Mouse (Mus musculus): Measurements from ENCODE around the gene Abhd16b.

Abhd16b gene

DNA sequence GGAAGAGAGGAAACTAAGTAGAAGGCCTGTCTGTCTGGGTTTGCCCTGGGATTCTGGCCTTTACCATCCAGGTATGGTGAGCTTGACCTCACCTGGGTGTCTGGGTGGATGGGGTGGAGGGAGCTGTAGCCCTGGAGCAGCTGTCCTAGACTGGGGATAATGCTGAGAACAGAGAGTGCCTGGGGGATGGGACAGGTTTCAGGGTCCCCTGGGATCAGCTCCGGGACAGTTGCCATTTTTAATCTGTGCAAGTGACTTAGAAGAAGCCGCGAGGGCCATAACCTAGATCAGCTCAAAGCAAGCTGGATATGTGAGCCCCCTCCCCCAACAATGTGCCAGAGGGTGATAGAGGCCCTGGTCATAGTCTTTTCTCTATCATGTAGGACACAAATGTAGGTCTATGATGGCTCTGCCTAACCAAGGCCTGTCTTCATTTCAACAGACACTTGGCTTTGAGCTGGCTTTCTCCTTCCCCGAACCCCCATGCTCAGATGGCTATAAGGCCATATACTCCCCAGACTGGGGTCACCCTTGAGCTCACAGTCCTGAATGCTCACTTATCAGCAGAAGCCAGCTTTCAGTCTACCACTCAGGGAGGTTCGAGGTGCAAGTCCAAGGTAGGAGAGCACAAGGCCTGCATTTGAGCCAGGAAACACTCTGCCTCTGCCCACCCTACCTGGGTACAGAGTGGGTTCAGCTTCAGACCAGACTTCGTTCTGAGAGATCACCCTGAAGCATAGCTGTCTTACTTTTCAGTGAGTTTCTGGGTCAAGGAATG lies 8.4 kb upstream of the Abhd16b start:
- in situ Hi-C loops (cut with MboI; ENCODE audit: unreplicated experiment in 2 of 2), result loop anchor here in 1 of 2 experiments (25.0 kb wide), 1 partner anchor 772 kb away; the partner anchor contains the start of genes Dido1 and Gid8

DNA sequence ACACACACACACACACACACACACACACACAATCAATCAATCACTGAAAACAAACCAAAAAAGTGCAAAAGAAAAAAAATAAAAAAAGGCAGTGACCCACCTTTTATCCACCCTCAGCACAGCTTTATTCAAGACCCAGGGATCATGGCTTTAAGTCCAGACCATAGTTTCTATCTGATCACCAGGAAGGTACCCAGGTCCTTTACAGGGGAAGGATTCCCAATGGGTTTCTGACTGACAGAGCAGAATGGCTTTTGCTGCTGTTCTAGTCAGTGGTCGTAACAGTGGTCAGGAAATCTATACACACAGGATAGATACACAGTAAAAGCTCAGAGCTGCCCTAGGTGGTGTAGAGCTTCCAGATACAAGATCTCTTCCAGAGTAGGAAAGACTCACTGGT lies 7.3 kb upstream of the Abhd16b start:
- in situ Hi-C loops (cut with MboI; ENCODE audit: unreplicated experiment in 2 of 2), result loop anchor here in 1 of 2 experiments (25.0 kb wide), 1 partner anchor 773 kb away; the partner anchor contains the start of genes Dido1 and Gid8

DNA sequence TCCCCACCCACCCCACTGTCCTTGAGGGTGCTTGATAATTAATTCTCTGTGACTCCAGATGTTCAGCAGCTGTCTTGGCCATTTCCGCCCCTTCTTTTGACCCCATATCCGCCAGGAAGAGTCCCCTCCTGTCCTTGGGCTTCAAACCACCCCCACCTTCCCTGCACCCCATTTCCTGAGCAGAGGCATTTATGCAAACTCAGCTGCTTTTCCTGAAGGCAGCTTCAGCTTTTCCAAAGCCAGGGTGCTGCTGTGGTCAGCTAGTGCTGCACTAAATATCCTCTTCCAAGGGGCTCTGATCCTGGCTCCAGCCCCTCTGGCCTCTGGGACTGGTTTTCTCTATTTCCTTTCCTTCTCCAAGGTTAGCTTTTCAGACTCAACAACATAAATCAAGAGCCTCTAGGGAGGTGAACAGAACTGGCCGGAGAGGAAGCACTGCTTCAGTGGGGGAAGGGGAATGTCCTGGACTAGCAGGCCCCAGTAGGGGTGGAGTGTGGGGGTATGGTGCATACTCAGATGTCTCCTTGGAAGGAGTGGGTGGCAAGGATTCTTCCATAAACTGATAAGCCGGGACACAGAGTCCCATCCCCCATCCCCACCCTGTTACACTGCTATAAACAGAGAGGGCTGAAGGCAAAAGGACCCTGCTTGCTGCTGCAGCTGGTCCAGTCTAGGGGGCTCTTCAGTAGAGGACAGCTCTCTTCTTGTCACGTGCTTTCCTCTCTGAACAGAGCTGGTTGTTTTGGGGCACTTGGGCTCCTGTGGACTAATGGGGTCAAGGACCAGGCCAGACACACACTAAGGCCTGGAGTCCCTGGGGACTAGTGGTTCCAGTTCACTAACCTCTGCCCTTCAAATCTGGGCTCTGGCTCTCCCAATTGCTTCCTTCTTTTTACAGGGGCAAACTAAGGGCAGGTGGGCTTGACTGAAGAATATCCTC lies 5.4 kb upstream of the Abhd16b start:
- in situ Hi-C loops (cut with MboI; ENCODE audit: unreplicated experiment in 2 of 2), result loop anchor here in 1 of 2 experiments (25.0 kb wide), 1 partner anchor 775 kb away; the partner anchor contains the start of genes Dido1 and Gid8

DNA sequence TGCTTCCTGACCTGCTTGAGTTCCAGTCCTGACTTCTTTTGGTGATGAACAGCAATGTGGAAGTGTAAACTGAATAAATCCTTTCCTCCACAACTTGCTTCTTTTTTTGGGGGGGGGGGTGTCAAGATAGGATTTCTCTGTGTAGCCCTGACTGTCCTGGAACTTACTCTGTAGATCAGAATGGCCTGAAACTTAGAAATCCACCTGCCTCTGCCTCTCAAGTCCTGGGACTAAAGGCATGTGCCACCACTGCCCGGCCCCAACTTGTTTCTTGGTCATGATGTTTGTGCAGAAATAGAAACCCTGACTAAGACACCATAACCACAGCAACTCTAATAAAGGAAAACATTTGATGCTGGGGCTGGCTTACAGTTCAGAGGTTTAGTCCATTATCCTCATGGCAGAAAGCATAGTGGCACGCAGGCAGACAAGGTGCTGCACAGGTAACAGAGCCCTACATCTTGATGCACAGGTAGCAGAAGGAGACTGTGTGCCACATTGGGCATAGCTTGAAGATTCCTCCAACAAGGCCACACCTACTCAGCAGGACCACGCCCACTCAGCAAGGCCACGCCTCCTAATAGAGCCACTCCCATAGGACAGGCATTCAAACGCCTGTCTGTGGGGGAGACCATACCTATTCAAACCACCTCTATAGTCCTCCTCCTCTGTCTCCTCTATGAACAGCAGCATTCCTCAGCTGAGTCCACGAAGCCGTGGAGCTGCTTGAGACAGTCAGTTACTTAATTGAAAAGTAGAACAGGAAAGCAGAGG lies 1.4 kb upstream of the Abhd16b start:
- in situ Hi-C loops (cut with MboI; ENCODE audit: unreplicated experiment in 2 of 2), result loop anchor here (5.0 to 25.0 kb wide), 3 partner anchors 79 to 779 kb away; partner anchors contain the start of genes Dido1 (in 1 of the 2) and Gid8 (in 1 of the 2)

DNA sequence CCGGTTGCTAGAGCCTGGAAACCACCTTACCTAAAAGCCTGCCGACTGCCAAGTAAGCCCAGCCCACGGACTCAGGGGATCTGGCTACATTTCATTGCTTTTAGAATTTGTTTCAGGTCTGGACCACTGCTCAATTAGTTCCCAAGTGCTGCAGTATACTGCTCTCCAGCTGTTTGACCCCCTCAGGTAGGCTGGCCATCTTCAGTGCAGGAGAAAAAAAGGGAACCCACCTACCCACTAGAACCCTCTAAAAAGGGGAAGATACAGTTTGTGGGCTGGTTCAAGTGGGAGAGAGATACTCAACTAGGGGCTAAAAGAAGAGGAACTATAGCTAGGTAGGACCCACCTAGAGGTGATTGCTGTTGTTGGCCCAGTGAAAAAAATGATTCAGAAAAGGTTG lies 800 bp upstream of the Abhd16b start:
- in situ Hi-C loops (cut with MboI; ENCODE audit: unreplicated experiment in 2 of 2), result loop anchor here (5.0 to 25.0 kb wide), 3 partner anchors 80 to 780 kb away; partner anchors contain the start of genes Dido1 (in 1 of the 2) and Gid8 (in 1 of the 2)

DNA sequence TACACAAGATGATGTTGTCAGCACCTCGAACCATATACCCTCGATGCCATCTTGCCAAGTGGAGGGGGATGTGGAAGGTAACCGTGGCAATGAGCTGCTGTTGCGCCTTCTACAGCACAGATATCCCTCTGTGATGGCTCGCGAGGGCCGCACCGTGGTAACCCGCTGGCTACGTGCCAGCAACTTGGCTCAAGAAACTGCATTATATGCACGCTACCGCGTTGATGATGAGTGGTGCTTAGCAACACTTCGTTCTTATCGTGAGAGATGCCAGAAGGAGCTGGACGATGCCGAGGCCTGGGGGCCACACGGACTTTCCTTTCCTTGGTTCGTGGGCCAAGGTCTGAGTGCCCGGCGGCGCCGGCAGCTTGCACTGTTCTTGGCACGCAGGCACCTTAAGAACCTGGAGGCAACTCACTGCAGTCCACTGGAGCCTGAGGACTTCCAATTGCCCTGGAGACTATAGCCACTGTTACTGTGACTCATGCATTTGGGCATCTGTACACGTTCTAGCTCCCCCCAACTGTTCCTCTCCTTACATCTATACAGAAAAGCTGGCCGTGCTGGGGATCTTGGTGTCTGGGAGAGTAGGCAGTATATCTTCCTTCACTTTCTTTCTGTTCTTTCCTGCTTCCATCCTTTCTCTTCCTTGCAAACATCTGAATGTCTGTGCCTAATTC lies 1.4 kb downstream of the Abhd16b start:
- in situ Hi-C loops (cut with MboI; ENCODE audit: unreplicated experiment in 2 of 2), result loop anchor here (5.0 to 25.0 kb wide), 3 partner anchors 82 to 782 kb away; partner anchors contain the start of genes Dido1 (in 1 of the 2) and Gid8 (in 1 of the 2)

DNA sequence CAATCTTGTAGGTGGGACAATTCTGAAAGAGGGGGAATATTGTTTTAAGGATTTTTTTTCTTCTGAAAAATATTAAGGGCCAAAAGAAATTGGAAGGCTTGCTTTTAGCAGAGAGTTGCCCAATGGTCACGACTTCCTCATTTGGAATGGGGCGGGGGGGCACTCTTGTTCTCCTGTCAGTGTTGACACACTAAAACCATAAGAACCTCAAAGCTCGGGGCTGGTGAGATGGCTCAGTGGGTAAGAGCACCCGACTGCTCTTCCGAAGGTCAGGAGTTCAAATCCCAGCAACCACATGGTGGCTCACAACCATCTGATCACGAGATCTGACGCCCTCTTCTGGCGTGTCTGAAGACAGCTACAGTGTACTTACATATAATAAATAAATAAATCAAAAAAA lies 2.8 kb downstream of the Abhd16b start:
- in situ Hi-C loops (cut with MboI; ENCODE audit: unreplicated experiment in 2 of 2), result loop anchor here in 1 of 2 experiments (25.0 kb wide), 1 partner anchor 784 kb away; the partner anchor contains the start of genes Dido1 and Gid8

DNA sequence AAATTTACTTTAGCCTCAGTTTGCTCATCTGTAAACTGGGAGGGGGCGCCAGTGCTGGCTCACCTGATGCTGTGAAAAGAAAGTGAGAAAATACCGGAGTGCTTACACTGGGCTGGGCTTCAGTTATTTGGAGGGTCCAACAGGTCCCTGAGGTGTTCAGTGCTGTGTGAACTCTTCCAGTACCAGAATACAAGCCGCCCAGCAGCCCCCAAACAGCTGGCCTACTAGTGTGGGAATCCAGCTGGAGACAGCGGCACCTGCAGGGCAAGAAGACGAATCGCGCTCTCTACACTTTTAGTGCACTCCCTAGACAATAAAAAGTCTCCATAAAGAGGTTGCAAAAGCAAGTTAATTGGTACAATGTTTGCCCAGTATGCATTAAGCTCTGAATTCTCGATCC lies 3.3 kb downstream of the Abhd16b start:
- in situ Hi-C loops (cut with MboI; ENCODE audit: unreplicated experiment in 2 of 2), result loop anchor here in 1 of 2 experiments (25.0 kb wide), 1 partner anchor 784 kb away; the partner anchor contains the start of genes Dido1 and Gid8

DNA sequence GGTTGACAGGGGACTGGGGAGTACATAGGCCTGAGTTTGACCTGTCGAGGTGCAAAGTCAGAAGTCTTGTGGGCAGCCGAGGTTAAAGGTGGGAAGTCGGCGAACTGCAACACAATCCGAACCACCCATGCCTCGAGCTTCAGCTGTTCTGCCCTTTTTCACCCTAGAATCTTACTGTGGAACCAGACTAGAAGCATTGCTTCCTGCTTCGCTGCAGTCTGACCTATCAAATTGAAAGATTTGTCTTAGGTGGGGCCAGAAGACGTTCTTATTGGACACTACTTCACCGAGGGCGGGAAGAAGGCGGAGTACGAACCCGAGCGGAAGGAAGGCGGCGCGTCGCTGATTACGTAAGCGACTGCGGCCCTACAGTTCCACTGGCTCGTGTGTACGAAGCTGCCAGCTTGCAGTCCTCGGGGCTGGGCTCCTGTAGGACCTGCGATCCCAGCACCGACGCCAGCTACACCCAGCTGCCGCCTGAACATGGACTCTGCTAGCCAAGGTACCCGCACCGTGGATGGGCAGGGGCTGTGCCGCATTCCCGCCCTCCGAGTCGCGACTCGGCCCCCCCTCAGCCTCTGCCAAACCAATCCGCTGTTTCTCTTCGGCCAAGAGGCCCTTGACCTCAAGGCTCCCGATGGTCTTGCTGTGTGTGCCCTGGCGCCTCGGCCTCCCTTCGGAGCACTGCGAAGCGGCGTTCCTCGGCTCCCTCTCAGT lies 4.0 kb downstream of the Abhd16b start, which contains the start of gene Tpd52l2:
Gene Tpd52l2 (plus strand): TSS at position 312 of the 717 bp plus-strand sequence.
- in situ Hi-C loops (cut with MboI; ENCODE audit: unreplicated experiment in 2 of 2), result loop anchor here in 1 of 2 experiments (25.0 kb wide), 1 partner anchor 785 kb away; the partner anchor contains the start of genes Dido1 and Gid8

DNA sequence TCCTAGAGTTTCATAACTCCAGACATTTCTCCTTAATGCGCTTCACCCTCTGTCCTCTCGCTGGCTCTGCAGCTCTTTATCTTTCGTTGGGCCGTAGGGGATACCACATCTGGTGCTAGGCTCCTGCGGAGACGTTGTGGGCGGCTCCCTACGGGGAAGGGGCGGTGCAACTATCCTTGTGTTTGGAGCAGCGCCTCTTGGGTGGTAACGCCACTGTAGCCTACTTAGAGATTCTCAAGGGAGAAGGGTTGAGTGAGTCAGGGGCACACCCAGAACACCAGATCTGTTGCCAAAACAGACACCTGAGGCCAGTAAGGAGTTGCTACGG lies 4.5 kb downstream of the Abhd16b start:
- in situ Hi-C loops (cut with MboI; ENCODE audit: unreplicated experiment in 2 of 2), result loop anchor here in 1 of 2 experiments (25.0 kb wide), 1 partner anchor 785 kb away; the partner anchor contains the start of genes Dido1 and Gid8

DNA sequence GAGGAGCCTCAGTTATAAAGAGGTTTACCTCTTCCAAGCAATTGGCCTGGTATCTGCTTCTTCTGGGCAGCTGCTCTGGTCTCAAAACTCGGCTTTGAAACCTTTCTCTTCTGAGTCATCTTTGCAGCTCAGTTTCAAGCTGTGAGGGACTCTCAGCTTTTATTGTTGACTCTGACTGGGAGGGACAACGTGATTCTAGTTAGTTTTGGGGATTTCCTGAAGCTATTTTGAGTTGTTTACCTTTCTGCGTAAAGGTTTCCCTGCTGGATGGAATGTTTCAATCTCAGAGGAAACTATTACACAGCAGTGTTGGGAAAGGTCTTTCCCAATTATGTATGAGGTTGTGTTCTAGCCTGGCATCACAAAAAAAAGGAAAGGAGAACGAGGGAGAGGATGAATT lies 5.6 kb downstream of the Abhd16b start:
- in situ Hi-C loops (cut with MboI; ENCODE audit: unreplicated experiment in 2 of 2), result loop anchor here in 1 of 2 experiments (25.0 kb wide), 1 partner anchor 786 kb away; the partner anchor contains the start of genes Dido1 and Gid8

DNA sequence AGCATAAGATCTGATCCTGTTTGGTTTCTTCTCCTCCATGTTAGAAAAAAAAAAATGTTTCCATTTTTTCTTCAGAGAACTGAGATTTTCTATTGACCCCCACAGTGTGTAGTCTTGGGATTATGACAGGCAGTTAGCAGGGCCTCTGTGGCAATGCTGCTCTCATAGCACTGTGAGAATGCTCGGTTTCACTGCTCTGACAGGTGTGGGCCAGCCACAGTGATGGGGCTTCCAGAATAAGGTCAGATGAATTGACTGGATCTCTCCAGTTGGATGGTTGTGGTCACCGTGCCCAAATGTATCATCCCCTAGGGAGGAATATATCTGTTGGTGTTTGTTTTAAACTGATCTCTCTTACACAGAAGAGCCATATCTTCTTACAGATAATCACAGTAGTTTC lies 16.2 kb downstream of the Abhd16b start:
- in situ Hi-C loops (cut with MboI; ENCODE audit: unreplicated experiment in 2 of 2), result no loop called here

DNA sequence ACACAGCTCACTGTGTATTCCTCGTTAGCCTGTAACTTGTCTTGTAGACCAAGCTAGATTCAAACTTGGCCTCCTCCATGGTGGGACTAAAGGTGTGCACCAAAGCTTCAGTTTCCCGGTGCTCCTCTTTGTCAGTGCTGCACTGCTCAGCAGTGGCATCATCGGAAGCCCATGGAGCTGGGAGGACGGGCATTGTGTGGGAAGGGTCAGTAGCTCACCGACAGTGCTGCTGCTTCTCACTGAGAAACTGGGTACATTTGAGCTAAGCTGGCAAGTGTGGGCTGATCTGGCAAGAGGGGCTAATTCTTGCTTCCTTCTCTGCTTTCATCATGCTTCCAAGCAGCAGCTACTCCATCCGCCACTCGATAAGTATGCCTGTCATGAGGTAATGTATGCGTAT lies 18.2 kb downstream of the Abhd16b start:
- in situ Hi-C loops (cut with MboI; ENCODE audit: unreplicated experiment in 2 of 2), result no loop called here

DNA sequence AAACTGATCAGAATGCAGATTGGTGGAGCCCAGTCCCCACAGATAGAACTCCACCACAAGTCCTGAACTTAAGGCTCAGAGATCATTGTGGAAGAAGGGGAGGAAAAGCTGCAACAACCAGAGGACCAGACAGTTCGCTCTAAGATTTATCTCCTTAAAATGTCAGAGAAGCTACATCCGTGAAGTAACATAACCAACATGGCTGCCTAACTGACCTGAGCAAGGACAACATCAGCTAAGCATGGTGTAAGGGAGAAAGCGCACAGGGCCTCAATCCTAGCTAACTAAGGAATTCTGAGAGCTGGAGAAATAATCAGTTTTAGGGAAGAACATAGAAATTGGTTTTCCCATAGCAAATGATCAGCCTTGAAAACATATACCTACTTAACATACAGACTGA lies 26.2 kb downstream of the Abhd16b start:
- in situ Hi-C loops (cut with MboI; ENCODE audit: unreplicated experiment in 2 of 2), result no loop called here

DNA sequence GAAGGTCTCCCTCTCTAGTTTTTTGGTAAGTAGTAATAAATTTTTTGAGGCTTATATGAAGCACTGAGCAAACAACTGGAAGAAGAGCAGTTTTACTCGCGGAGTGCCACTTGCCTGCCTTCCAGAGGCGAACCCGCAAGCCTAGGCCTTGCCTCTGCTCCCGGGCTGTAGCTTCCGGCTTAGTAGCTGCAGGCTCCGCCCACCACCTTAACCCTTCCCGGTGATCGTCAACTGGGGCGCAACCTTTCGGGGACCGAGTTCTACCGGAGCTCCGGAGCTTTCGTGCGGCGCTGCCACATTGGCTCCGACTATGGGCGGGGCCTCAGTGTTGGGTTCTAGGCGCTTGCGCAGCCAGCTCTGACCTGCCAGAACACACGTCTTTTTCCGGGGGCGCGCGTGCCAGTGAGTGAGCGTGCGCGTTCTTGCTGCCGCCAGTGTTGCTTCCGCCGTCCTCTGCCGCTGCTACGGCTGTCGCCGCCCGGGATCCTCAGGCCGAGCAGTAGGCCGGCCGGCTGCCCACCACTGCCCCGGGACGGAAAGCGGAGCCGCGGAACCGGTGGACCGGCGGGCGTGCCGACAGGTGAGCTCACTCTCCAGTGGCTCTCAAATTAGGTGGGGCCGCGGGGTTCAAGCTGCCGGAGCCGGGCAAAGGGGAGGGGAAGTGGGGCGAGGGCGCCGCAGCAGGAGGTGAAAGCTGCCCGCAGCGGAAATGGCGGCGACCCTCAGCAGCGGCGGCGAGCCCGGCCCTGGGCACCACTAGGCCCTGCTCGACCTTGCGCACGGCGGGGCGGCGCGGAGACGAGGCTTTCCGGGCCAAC lies 27.3 kb downstream of the Abhd16b start, which contains the start of gene Dnajc5:
Gene Dnajc5 (plus strand): TSS at position 368 of the 818 bp plus-strand sequence.
- in situ Hi-C loops (cut with MboI; ENCODE audit: unreplicated experiment in 2 of 2), result loop anchor here (5.0 kb wide), 2 partner anchors 57 to 62 kb away; partner anchors contain the start of gene Uckl1 (in 1 of the 2)

DNA sequence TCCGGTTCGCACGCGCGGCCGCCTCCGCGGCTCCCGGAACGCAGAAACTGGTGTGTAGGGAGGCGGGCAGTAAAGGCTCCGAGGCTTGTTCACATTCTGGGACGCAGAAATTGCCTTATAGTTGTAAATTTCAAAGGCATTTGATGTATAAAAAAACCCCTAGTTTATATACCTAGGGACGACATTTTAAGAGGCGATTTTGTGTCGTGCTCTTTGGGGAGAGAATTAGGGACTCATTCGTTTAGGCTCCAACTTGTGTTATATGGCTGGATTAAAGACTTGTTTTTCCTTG lies 27.9 kb downstream of the Abhd16b start:
- in situ Hi-C loops (cut with MboI; ENCODE audit: unreplicated experiment in 2 of 2), result loop anchor here (5.0 kb wide), 2 partner anchors 56 to 61 kb away; partner anchors contain the start of gene Uckl1 (in 1 of the 2)

DNA sequence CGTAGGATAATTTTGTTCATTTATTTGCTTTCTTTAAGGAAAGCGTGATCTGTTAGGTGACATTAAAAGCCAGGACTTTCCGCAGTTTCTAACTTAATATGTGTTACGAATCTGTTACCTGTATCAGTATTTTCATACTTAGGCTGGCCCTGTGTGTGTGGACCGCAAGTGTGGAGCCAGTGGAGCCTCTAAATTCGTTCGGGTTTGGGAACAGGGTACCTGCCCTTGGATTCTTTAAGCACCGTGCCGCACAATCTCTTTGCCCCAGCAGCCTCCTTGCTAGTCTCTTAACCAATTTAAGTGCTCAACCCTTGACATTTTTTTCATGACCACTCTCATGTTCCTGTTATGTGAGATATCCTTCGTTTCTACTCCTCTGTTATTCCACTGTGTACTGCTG lies 28.5 kb downstream of the Abhd16b start:
- in situ Hi-C loops (cut with MboI; ENCODE audit: unreplicated experiment in 2 of 2), result loop anchor here (5.0 kb wide), 2 partner anchors 56 to 61 kb away; partner anchors contain the start of gene Uckl1 (in 1 of the 2)

Measured in v-Abl transformed pro-B cells (cell line).